Mouse (Mus musculus) liver, embryonic 16.5 days (tissue): ENCODE measurements at regions not wholly inside any gene's neighbourhood (a gene's known extent, or its start where the extent isn't known, plus 50 kb on each side); places are given as distances from the start of the nearest gene placed in this dataset.

Source experiments
- ATAC-seq: fragments of 200-750 bp; cut with Nextera tagmentation; 2 replicates; pipeline ENCODE4 v1.8.0; 2017; ENCODE audit warnings: low read depth, mild to moderate bottlenecking, moderate number of reproducible peaks, moderate library complexity
- H3K27ac ChIP-seq: fragments of 300-500 bp; sonication (generic); 2 replicates; pipeline ENCODE4 v1.5.1; 2014; ENCODE audit warnings: mild to moderate bottlenecking, low read length
- H3K27me3 ChIP-seq: fragments of 300-500 bp; sonication (generic); 2 replicates; pipeline ENCODE4 v1.6.1; 2014; ENCODE audit warnings: low read depth, low read length, mixed read lengths; ENCODE audit not compliant: control insufficient read depth, insufficient read depth
- H3K36me3 ChIP-seq: fragments of 300-500 bp; sonication (generic); 2 replicates; pipeline ENCODE4 v1.6.1; 2014; ENCODE audit warnings: mild to moderate bottlenecking; ENCODE audit not compliant: control insufficient read depth, insufficient read depth
- H3K4me1 ChIP-seq: fragments of 300-500 bp; sonication (generic); 2 replicates; pipeline ENCODE4 v1.6.1; 2014; ENCODE audit warnings: low read depth, low read length, mixed read lengths; ENCODE audit not compliant: control insufficient read depth
- H3K4me2 ChIP-seq: fragments of 300-500 bp; sonication (generic); 2 replicates; pipeline ENCODE4 v1.6.1; 2014; ENCODE audit warnings: low read depth, low read length, mixed read lengths
- H3K4me3 ChIP-seq: fragments of 300-500 bp; sonication (generic); 2 replicates; pipeline ENCODE4 v1.5.1; 2014; ENCODE audit warnings: low read depth, mild to moderate bottlenecking, low read length
- H3K9ac ChIP-seq: fragments of 300-500 bp; sonication (generic); 2 replicates; pipeline ENCODE4 v1.6.1; 2014; ENCODE audit warnings: low read depth, low read length
- H3K9me3 ChIP-seq: fragments of 300-500 bp; sonication (generic); replicated peaks from 2 replicates; pipeline ENCODE4 v1.6.1; 2016; ENCODE audit warnings: low read length; ENCODE audit not compliant: control insufficient read depth
- WGBS: fragments of 180-500 bp; shearing (Covaris S2); extraction: QIAGEN DNeasy Blood & Tissue Kit; methylation state at CpG from one replicate; pipeline ENCODE4 v1.1.7; 2014; ENCODE audit not compliant: insufficient replicate concordance; 5-methylcytosine and 5-hydroxymethylcytosine counted together

DNA sequence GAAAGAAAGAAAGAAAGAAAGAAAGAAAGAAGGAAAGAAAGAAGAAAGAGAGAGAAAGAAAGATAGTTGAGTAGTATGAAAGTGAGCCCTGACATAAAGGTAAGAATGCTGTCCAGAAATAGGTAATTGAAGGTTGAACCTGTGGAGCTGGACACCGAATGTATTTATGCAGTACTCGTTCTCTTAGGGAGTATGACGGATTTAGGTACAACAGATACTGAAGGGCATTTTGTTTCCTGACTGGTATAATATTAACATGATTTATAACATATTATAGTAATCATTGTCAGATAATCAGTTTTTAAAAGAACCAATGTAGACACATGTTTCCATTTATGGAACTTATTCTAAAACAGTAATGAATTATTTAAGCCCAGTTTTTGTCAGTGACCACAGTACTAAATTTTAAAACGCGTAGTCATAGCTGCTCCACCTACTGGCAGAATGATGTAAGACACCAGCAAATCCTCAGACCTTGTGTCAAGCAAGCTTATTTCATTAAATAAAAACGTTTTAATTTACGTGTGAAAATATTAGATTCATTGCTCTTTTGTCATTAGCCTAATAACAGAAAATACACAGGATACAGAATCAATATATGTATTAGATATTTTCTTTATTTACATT is 191.0 kb downstream of the Vgll3 start:
- 36% methylated on average over 7 of the region's 7 CpGs for WGBS

DNA sequence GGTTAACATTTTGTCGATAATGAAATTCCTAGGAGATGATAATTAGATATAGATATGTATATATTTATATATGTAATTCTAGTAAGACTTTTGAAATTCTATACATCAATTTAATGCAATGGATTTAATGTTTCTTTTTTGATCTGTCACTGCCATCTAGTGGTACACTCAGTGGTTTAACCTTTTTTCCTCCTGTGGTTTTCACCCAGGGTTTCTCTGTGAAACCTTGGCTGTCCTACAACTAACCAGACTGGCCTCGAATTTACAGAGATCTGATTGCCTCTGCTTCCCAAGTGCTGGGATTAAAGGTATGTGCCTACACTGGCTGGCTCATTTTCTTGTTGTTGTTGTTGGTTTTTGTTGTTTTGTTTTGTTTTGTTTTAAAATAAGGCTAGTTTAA is 198.6 kb downstream of the Vgll3 start:
- Histone ChIP-seq H3K4me3 (no peak overlapping the region), H3K27ac (no peak overlapping the region), H3K9ac (no peak overlapping the region), H3K27me3 (no peaks in the 10 kb centered on the region), H3K4me1 (no peaks in the 10 kb centered on the region), H3K36me3 (no peaks in the 10 kb centered on the region), H3K4me2 (no peak overlapping the region), H3K9me3 (no peaks in the 10 kb centered on the region)
- WGBS: 12% methylated on average over 2 of the region's 2 CpGs
- no peak for ATAC-seq

More for the DNA sequence above, 191.0 kb downstream of the Vgll3 start:
- no peaks in the 10 kb centered on the region for H3K27me3 ChIP-seq
- no peaks in the 10 kb centered on the region for H3K9me3 ChIP-seq
- H3K36me3 ChIP-seq: no peaks in the 10 kb centered on the region
- no peak overlapping the region for H3K27ac ChIP-seq
- no peak overlapping the region for H3K4me2 ChIP-seq
- no peak overlapping the region for H3K9ac ChIP-seq
- no peaks in the 10 kb centered on the region for H3K4me1 ChIP-seq
- H3K4me3 ChIP-seq: no peak overlapping the region
- no peak for ATAC-seq

DNA sequence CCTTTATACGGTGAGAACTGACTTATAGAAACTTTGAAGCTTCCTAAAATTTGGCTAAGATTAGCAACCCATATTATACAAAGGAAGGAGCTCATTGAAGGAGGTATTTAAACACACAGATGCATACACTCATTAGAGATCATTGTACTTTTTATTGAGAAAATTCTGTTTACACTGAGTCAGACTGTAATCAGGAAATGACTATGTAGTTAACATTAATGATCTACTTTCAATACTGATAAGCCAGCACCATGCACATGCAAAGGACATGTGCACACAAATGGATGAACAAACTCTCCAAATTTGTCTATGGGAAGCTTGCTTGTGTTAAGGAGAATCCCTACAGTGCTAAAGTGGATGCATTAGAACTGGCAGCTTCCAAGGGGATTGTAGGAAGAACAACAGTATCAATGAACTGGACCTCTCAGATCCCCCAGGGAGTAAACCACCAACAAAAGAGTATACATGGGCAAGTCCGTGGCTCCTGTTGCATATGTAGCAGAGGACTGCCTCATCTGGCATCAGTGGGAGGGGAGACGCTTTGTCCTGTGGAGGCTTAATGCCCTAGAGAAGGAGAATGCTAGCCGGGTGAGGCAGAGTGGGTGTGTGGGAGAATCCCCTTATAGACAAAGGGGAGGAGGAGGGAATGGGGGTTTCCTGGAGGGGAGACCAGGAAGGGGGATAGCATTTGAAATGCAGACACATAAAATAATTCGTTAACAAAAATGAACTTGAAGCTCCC is 200.0 kb downstream of the Vgll3 start:
- no peaks in the 10 kb centered on the region for H3K4me1 ChIP-seq
- H3K9ac ChIP-seq: no peak overlapping the region
- H3K4me3 ChIP-seq: no peak overlapping the region
- H3K36me3 ChIP-seq: no peaks in the 10 kb centered on the region
- ATAC-seq: no peak
- WGBS: 44% methylated on average over 5 of the region's 5 CpGs
- H3K9me3 ChIP-seq: no peaks in the 10 kb centered on the region
- no peak overlapping the region for H3K4me2 ChIP-seq
- no peaks in the 10 kb centered on the region for H3K27me3 ChIP-seq
- H3K27ac ChIP-seq: no peak overlapping the region

DNA sequence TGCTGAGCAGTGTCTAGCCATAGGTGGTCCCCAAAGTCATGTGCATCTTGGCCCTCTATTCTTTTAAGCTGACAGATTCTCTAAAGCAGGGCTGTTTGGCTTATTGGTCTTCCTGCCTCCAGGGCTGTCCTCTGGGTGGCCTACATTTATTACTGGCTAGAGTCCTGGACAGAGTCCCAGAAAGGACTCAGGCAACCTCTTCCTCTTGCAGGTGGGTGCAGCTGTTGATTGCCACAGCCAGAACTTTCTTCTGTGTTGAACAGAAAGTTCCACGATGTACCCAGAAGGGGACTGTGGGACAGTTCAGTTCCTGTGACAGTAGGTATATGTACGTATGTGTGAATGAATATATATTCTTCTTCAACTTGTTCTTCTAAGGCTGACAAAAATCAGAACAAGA is 202.0 kb downstream of the Vgll3 start:
- Histone ChIP-seq H3K4me3 (no peak overlapping the region), H3K9me3 (no peaks in the 10 kb centered on the region), H3K4me2 (no peak overlapping the region), H3K27me3 (no peaks in the 10 kb centered on the region), H3K4me1 (no peaks in the 10 kb centered on the region), H3K27ac (no peak overlapping the region), H3K36me3 (no peaks in the 10 kb centered on the region), H3K9ac (no peak overlapping the region)
- WGBS: 51% methylated on average over 2 of the region's 2 CpGs
- no peak for ATAC-seq

DNA sequence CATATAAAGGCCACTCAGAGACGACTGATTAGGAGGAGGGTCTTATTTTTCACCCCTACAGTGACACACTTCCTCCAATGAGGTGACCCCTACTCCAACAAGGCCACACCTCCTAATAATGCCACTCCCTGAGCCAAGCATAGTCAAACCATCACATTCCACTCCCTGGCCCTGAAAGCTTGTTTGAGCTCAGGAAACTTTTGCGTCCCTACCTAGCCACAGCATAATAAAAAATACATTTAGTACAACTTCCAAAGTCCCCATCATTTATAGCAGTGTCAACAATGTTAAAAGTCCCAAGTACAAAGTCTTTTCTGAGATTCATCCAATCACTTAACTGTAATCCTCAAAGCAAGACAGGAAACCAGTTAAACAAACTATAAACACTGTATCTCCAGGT is 208.3 kb downstream of the Vgll3 start:
- Histone ChIP-seq H3K4me3 (no peak overlapping the region), H3K4me1 (no peaks in the 10 kb centered on the region), H3K27ac (no peak overlapping the region), H3K9me3 (no peaks in the 10 kb centered on the region), H3K27me3 (no peaks in the 10 kb centered on the region), H3K36me3 (no peaks in the 10 kb centered on the region), H3K9ac (no peak overlapping the region), H3K4me2 (no peak overlapping the region)
- WGBS: 44% methylated on average over 2 of the region's 2 CpGs
- no peak for ATAC-seq
